Mouse (Mus musculus): ENCODE measurements around the gene Shpk. TPM values are rescaled to one million over a fixed set of nuclear protein-coding genes. Genes with fewer than 3 reads are reported as not detected.
A peak's percentile ranks its signal among the peaks of the same experiment; 100 is the strongest.

Shpk gene
- total RNA-seq, 4 experiments from 2014 or later, result 0.68 to 1.7 (median 1.4) TPM

- DNase-seq (ENCODE audit: low spot score), result no peak
Observed at GRCm38 (mm10) chr11:73199879-73200278, 619 bp downstream of the Shpk start.

- DNase-seq (ENCODE audit: low spot score), result no peak
Observed at GRCm38 (mm10) chr11:73201021-73201420, 1.8 kb downstream of the Shpk start.

- DNase-seq (ENCODE audit: low spot score), result no peak
Observed at GRCm38 (mm10) chr11:73201597-73201996, 2.3 kb downstream of the Shpk start.

- peak; percentile 35 for DNase-seq (ENCODE audit: low spot score)
Observed at GRCm38 (mm10) chr11:73203895-73204294, 4.6 kb downstream of the Shpk start.

GRCm38 (mm10) chr11:73205194-73205593 is 5.9 kb downstream of the Shpk start:
- no peak for DNase-seq (ENCODE audit: low spot score)

- no peak for DNase-seq (ENCODE audit: low spot score)
Observed at GRCm38 (mm10) chr11:73207621-73208020, 8.4 kb downstream of the Shpk start.

GRCm38 (mm10) chr11:73213956-73214355 is 14.7 kb downstream of the Shpk start:
- no peak for DNase-seq (ENCODE audit: low spot score)

GRCm38 (mm10) chr11:73219671-73220070 is 20.4 kb downstream of the Shpk start:
- DNase-seq (ENCODE audit: low spot score), result no peak

- DNase-seq (ENCODE audit: low spot score), result no peak
Observed at GRCm38 (mm10) chr11:73220651-73221050, 21.4 kb downstream of the Shpk start.

GRCm38 (mm10) chr11:73222846-73223245 is 23.6 kb downstream of the Shpk start:
- no peak for DNase-seq (ENCODE audit: low spot score)

GRCm38 (mm10) chr11:73223966-73224365 is 24.7 kb downstream of the Shpk start:
- peak; percentile 28 for DNase-seq (ENCODE audit: low spot score)

- DNase-seq (ENCODE audit: low spot score), result no peak
Observed at GRCm38 (mm10) chr11:73225856-73226255, 26.6 kb downstream of the Shpk start.

GRCm38 (mm10) chr11:73228881-73229280 is 29.6 kb downstream of the Shpk start:
- no peak for DNase-seq (ENCODE audit: low spot score)

- DNase-seq (ENCODE audit: low spot score), result no peak
Observed at GRCm38 (mm10) chr11:73230081-73230480, 30.8 kb downstream of the Shpk start.

- DNase-seq (ENCODE audit: low spot score), result no peak
Observed at GRCm38 (mm10) chr11:73232513-73232912, 33.3 kb downstream of the Shpk start.

GRCm38 (mm10) chr11:73233992-73234391 is 34.7 kb downstream of the Shpk start, which contains the start of gene Trpv1:
TSS of gene Trpv1 (plus strand) at chr11:73234292.
- no peak for DNase-seq (ENCODE audit: low spot score)

GRCm38 (mm10) chr11:73235990-73236701 is 36.9 kb downstream of the Shpk start:
- DNase-seq (ENCODE audit: low spot score), result peak; percentile 89

GRCm38 (mm10) chr11:73236731-73237130 is 37.5 kb downstream of the Shpk start:
- DNase-seq (ENCODE audit: low spot score), result no peak

- no peak for DNase-seq (ENCODE audit: low spot score)
Observed at GRCm38 (mm10) chr11:73242199-73242598, 42.9 kb downstream of the Shpk start.

GRCm38 (mm10) chr11:73242777-73243176 is 43.5 kb downstream of the Shpk start:
- no peak for DNase-seq (ENCODE audit: low spot score)

GRCm38 (mm10) chr11:73257362-73257945 is 58.2 kb downstream of the Shpk start:
- DNase-seq (ENCODE audit: low spot score), result no peak

GRCm38 (mm10) chr11:73258664-73259063 is 59.4 kb downstream of the Shpk start:
- DNase-seq (ENCODE audit: low spot score), result no peak

- no peak for DNase-seq (ENCODE audit: low spot score)
Observed at GRCm38 (mm10) chr11:73260457-73260856, 61.2 kb downstream of the Shpk start.
